Mouse (Mus musculus) forebrain, embryonic 15.5 days (tissue): ENCODE measurements around the gene 1700016D06Rik. TPM values are rescaled to one million over a fixed set of nuclear protein-coding genes. Genes with fewer than 3 reads are reported as not detected.

Experiments used
- ATAC-seq: fragments of 200-750 bp; cut with Nextera tagmentation; replicated peaks from 2 replicates; pipeline ENCODE4 v1.8.0; 2017; ENCODE audit warnings: mild to moderate bottlenecking, moderate TSS enrichment, moderate library complexity
- H3K27ac ChIP-seq: fragments of 300-500 bp; sonication (generic); replicated peaks from 2 replicates; pipeline ENCODE4 v1.5.1; 2015; ENCODE audit warnings: mild to moderate bottlenecking, inconsistent platforms
- H3K27me3 ChIP-seq: fragments of 300-500 bp; sonication (generic); 2 replicates; pipeline ENCODE4 v1.6.1; 2015; ENCODE audit warnings: inconsistent platforms
- H3K36me3 ChIP-seq: fragments of 300-500 bp; sonication (generic); 2 replicates; pipeline ENCODE4 v1.6.1; 2015; ENCODE audit warnings: mild to moderate bottlenecking, inconsistent platforms
- H3K4me1 ChIP-seq: fragments of 300-500 bp; sonication (generic); 2 replicates; pipeline ENCODE4 v1.6.1; 2015; ENCODE audit warnings: inconsistent platforms
- H3K4me2 ChIP-seq: fragments of 300-500 bp; sonication (generic); replicated peaks from 2 replicates; pipeline ENCODE4 v1.6.1; 2015; ENCODE audit warnings: mild to moderate bottlenecking, inconsistent platforms
- H3K4me3 ChIP-seq: fragments of 300-500 bp; sonication (generic); 2 replicates; pipeline ENCODE4 v1.5.1; 2015; ENCODE audit warnings: mild to moderate bottlenecking, inconsistent platforms
- H3K9ac ChIP-seq: fragments of 300-500 bp; sonication (generic); replicated peaks from 2 replicates; pipeline ENCODE4 v1.6.1; 2015; ENCODE audit warnings: mild to moderate bottlenecking, inconsistent platforms
- H3K9me3 ChIP-seq: fragments of 300-500 bp; sonication (generic); 2 replicates; pipeline ENCODE4 v1.6.1; 2016; ENCODE audit warnings: inconsistent platforms
- WGBS: fragments of 180-500 bp; shearing (Covaris S2); methylation state at CpG from one replicate; pipeline ENCODE4 v1.1.7; 2015; ENCODE audit warnings: mixed read lengths; 5-methylcytosine and 5-hydroxymethylcytosine counted together
- microRNA-seq: library from miRNA; unstranded; fragments of <30 nt; microRNA quantifications from one replicate; pipeline ENCODE4, GENCODE M21; 2016
- polyA plus RNA-seq: library from polyadenylated mRNA; unstranded; fragments of >200 nt; fragmentation: Nextera tagmentation; extraction: Ambion mirVana; gene quantifications from 2 replicates; pipeline ENCODE4 v1.2.1, GENCODE M21; 2015

1700016D06Rik gene
- polyA plus RNA-seq, 1 experiment from 2014 or later, result 0.25 TPM

DNA sequence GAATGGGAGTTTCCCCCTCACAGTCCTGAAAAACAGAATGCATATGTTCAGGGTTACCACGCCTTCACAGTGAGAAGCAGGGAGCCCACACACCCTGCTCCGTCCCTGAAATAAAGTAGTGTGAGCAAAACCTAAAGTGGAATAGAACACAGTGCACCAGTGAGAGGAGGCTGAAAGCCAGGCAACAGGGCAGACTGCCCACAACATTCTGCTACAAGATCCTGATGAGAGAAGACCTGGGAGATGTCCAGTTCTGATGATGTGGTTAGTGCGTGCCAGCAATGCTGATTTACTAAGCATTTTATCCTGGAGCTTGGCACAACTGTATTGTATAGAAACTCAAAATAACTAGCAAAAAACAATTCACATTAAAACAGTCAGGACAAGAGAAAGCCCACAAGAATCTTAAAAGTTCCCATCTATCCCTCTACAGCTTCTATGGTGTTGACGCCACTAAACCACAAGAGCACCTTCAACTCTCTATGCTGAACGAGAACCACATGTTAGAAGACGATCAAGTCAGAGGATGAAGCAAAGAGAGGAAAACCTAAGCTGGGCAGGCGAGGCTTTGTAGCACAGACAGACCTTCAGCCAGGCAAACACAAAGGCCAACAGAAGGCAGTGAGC, 72.2 kb downstream of the 1700016D06Rik start:
- Histone ChIP-seq H3K9ac (no peak overlapping the region), H3K9me3 (no peaks in the 10 kb centered on the region), H3K4me2 (no peak overlapping the region), H3K4me3 (no peak overlapping the region), H3K4me1 (peaks cover 27% of the 10 kb centered on the region), H3K27me3 (no peaks in the 10 kb centered on the region), H3K36me3 (peaks cover 57% of the 10 kb centered on the region), H3K27ac (no peak overlapping the region)
- 79% methylated on average over 7 of the region's 7 CpGs for WGBS
- no peak for ATAC-seq

DNA sequence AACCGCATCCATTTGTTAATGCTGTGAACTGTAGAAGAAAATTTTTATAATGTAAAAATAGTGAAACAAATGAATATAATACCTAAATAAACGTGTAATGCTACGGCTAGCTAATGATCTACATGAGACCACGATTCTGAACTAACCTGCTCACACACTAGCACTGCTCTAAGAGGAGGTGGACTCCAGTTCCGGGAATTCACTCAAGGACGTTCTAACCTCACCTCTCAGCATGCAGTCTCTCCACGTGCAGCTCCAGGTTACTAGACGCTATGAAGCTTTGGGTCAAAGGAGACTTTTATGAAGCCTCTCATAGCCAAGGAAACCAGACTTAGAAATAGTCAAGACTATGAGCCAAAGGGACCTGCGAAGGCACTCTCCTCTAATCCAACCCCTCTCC, 73.1 kb downstream of the 1700016D06Rik start:
- WGBS, result 82% methylated on average over 9 of the region's 9 CpGs
- Histone ChIP-seq H3K4me3 (no peak overlapping the region), H3K9ac (no peak overlapping the region), H3K36me3 (peaks cover 58% of the 10 kb centered on the region), H3K4me1 (peaks cover 18% of the 10 kb centered on the region), H3K27me3 (no peaks in the 10 kb centered on the region), H3K27ac (no peak overlapping the region), H3K4me2 (no peak overlapping the region), H3K9me3 (no peaks in the 10 kb centered on the region)
- ATAC-seq, result no peak

DNA sequence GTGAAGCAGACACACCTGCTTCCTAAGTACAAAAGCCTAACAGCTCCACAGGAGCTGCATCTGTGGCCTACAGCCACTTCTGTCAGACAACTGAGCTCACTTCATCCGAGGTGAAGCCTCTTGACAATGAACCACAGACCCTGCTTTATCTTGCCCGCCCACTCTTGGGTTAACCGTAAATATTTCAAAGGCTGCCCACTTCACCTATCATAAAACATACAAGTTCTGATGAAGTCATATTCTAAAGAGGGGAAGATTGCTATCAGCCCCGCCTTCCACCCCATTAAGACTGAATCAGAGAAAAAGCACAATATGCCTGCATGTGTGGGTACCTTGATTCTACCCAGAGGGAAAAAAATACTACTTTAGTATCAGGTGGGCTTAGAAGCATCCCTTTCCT, 75.8 kb downstream of the 1700016D06Rik start:
- H3K4me1 ChIP-seq, result peaks cover 6% of the 10 kb centered on the region; the same call in 1 of the 2 replicates
- H3K9ac ChIP-seq, result no peak overlapping the region
- H3K9me3 ChIP-seq, result no peaks in the 10 kb centered on the region
- no peak overlapping the region for H3K4me2 ChIP-seq
- H3K4me3 ChIP-seq, result no peak overlapping the region
- 90% methylated on average over 4 of the region's 4 CpGs for WGBS
- no peak for ATAC-seq
- H3K27ac ChIP-seq, result no peak overlapping the region
- H3K36me3 ChIP-seq, result peaks cover 47% of the 10 kb centered on the region
- no peaks in the 10 kb centered on the region for H3K27me3 ChIP-seq

DNA sequence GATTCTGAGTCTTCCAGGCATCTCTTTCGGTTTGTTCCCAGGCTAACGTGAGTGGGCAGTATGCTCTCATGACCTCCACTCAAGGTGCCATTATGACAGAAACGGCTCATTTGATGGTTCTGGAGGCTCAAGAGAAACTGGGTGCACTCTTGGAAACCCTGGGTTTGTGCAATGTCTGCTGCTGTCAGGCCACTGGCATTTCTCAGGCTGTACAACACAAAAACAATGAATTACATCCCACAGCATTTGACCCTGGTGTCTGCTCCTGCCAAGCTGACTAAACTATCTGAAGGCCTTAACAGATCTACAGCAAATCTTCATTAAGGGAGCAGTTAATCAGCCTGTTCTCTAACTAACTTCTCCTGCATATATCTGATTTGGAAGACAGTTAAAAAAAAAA, 81.8 kb downstream of the 1700016D06Rik start:
- H3K36me3 ChIP-seq, result peaks cover 53% of the 10 kb centered on the region
- ATAC-seq, result no peak
- 88% methylated on average over 3 of the region's 3 CpGs for WGBS
- no peaks in the 10 kb centered on the region for H3K9me3 ChIP-seq
- no peak overlapping the region for H3K4me3 ChIP-seq
- H3K9ac ChIP-seq, result no peak overlapping the region
- H3K27me3 ChIP-seq, result no peaks in the 10 kb centered on the region
- no peak overlapping the region for H3K4me2 ChIP-seq
- no peak overlapping the region for H3K27ac ChIP-seq
- H3K4me1 ChIP-seq, result 0 out of 2 replicates have a peak, but pooled peaks cover 3% of the 10 kb centered on the region

DNA sequence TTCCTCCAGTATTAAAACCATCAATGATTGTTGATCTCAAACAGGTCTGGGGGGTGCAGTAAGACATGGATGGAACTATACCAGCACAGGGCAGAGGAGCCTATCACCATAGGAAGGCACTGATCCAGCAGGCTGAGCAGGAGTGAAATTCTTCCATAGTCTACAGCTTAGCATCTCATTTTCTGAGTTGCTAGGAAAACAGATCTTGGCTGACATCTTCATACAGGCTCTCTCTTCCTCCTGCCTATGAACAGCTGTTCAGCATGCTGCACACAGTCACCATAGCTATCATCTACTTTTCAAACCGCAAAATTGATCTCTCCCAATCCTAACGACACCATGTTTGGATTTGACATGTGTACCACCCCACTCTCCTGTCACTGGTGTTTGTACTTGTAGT, 82.8 kb downstream of the 1700016D06Rik start:
- ATAC-seq, result no peak; the same call in 1 of the 2 replicates

DNA sequence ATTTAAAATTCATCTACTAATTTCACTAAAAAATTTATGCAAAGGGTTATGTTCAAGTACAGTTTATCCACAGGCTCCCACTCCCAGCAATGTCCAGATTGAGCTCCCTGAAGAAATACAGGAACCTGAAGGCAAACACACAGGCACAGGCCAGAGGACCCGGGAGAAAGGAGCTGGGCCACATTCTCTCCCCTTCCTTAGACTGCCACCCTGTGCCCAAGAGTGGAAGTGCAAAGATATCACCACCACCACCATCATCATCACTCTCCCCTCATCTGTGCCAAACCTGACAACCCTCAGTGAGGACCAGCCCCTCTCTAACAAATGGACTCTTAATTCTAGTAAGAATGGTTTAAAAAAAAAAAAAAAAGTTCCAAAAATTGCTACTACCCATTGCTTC, 84.6 kb downstream of the 1700016D06Rik start:
- no peak for ATAC-seq
- Histone ChIP-seq H3K9me3 (no peaks in the 10 kb centered on the region), H3K4me3 (no peak overlapping the region), H3K36me3 (peaks cover 71% of the 10 kb centered on the region), H3K4me2 (no peak overlapping the region), H3K27me3 (no peaks in the 10 kb centered on the region), H3K9ac (no peak overlapping the region), H3K27ac (no peak overlapping the region), H3K4me1 (0 out of 2 replicates have a peak, but pooled peaks cover 3% of the 10 kb centered on the region)
- 10% methylated on average over 1 of the region's 1 CpGs for WGBS

More for the DNA sequence above, 82.8 kb downstream of the 1700016D06Rik start:
- Histone ChIP-seq H3K9me3 (no peaks in the 10 kb centered on the region), H3K4me1 (0 out of 2 replicates have a peak, but pooled peaks cover 3% of the 10 kb centered on the region), H3K4me3 (no peak overlapping the region), H3K27me3 (no peaks in the 10 kb centered on the region), H3K9ac (no peak overlapping the region), H3K27ac (0 out of 2 replicates have a peak overlapping the region, but pooled peaks have one; percentile 21), H3K4me2 (no peak overlapping the region), H3K36me3 (peaks cover 56% of the 10 kb centered on the region)
- WGBS, result 83% methylated on average over 2 of the region's 2 CpGs

DNA sequence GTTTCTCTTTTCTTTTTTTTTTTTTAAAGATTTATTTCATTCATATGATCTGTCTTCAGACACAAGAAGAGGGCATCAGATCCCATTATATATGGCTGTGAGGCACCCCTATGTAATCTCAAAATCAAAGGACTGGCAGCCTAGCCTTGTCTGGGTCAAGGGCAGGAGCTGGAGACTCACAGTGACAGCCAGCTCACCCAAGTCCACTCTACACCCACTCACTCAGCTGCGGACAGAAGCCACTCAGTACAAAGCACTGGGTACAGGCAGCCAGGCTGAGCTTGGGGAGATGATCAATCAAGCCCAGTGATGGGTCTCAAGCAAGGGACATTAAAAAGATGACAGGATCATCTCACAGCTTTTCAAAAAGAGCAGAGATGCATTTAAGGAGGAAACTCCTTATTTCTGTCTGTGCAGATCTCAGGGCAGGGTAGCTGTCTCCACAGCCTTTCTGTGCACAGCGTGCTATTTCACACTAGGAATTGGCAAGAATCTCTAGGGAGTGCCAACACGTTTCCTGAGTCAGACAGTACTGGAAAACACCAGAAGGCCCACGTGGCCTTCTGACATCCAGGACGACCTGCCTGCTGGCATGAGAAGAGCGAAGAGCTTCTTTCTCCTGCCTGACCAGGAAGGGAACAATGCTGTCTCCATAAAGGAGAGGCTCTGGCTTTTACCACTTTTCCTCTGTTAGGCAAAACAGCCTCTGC, 86.6 kb downstream of the 1700016D06Rik start:
- ATAC-seq, result no peak
- 0 out of 2 replicates have a peak, but pooled peaks cover 3% of the 10 kb centered on the region for H3K4me1 ChIP-seq
- H3K9ac ChIP-seq, result no peak overlapping the region
- no peak overlapping the region for H3K4me2 ChIP-seq
- 76% methylated on average over 6 of the region's 6 CpGs for WGBS
- H3K4me3 ChIP-seq, result no peak overlapping the region
- H3K27ac ChIP-seq, result no peak overlapping the region; the same call in 1 of the 2 replicates
- H3K27me3 ChIP-seq, result no peaks in the 10 kb centered on the region
- H3K9me3 ChIP-seq, result no peaks in the 10 kb centered on the region
- peaks cover 65% of the 10 kb centered on the region for H3K36me3 ChIP-seq

DNA sequence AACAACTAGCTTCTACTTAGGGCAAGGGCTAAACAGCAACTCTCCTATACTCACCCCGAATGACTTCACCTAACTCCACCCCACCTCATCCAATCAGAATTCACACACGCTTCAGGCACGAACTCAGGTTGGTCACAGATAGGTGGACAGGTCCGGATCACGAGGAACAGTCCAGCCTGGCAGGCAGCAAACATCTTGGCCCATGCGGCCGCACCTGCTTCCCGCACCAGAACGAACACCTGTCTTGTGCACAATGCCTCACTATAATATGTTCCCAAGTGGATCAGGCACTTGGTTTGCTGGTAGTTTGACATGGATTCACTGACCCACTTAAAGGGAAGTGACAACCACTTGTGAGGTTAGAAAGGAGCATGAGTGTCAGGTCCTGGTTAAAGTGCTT, 92.0 kb downstream of the 1700016D06Rik start:
- Histone ChIP-seq H3K27ac (no peak overlapping the region), H3K4me1 (no peaks in the 10 kb centered on the region), H3K4me2 (no peak overlapping the region), H3K9ac (no peak overlapping the region), H3K9me3 (no peaks in the 10 kb centered on the region), H3K36me3 (peaks cover 48% of the 10 kb centered on the region), H3K4me3 (no peak overlapping the region), H3K27me3 (no peaks in the 10 kb centered on the region)
- no peak for ATAC-seq
- WGBS, result 98% methylated on average over 9 of the region's 9 CpGs

Small RNAs within 50 kb of the gene (microRNA-seq; reads per million reads assigned to microRNA genes)
- gene Mir7238, result 4.4 reads per million, percentile 16 among the genes with 10 or more reads in this experiment

Other genes with a start within 250 kb of the 1700016D06Rik start
- gene Rab20, start 222.4 kb downstream of the 1700016D06Rik start, polyA plus RNA-seq, result 0.91 and 1.2 TPM in 2 replicates
- 161 and 166 TPM in 2 replicates for gene Naxd, start 203.6 kb downstream of the 1700016D06Rik start, polyA plus RNA-seq
- gene Cars2, start 150.3 kb downstream of the 1700016D06Rik start, polyA plus RNA-seq, result 27.9 and 30.2 TPM in 2 replicates
- gene Ing1, start 145.5 kb downstream of the 1700016D06Rik start, polyA plus RNA-seq, result 55.5 and 56.2 TPM in 2 replicates
- gene Ankrd10, start 65.3 kb downstream of the 1700016D06Rik start, polyA plus RNA-seq, result 119 and 121 TPM in 2 replicates
- 77.1 and 86.4 TPM in 2 replicates for gene Arhgef7, start 26.7 kb upstream of the 1700016D06Rik start, polyA plus RNA-seq
- 0.59 and 1.4 TPM in 2 replicates for gene Tex29, start 139.4 kb upstream of the 1700016D06Rik start, polyA plus RNA-seq